Mouse (Mus musculus) gastrocnemius, adult 8-10 months (tissue): ENCODE data around the gene Pp2d1. TPM values are rescaled to one million over a fixed set of nuclear protein-coding genes. Genes with fewer than 3 reads are reported as not detected.

Source experiments
- DNase-seq, 2 experiments: peaks; one replicate each; pipeline ENCODE4 v3.0.0; 2022; ENCODE audit warnings: low spot score in 2 of 2
- total RNA-seq, 4 experiments: library from RNA; stranded (reverse); gene quantifications; 2 replicates each; pipeline ENCODE4 v1.2.4; 2022

Gene Pp2d1
- total RNA-seq, 4 experiments from 2014 or later, result 0.12 TPM; not detected in 3

- peak; percentile 22 to 38 for DNase-seq
Measured at GRCm38 (mm10) chr17:53479604-53480041, 59.6 kb downstream of the Pp2d1 start.

- peak; percentile 98 to 99 for DNase-seq
Measured at GRCm38 (mm10) chr17:53478858-53479603, 60.2 kb downstream of the Pp2d1 start, which contains the start of gene Rab5a. Rab5a (plus strand) TSS chr17:53479234.

DNA sequence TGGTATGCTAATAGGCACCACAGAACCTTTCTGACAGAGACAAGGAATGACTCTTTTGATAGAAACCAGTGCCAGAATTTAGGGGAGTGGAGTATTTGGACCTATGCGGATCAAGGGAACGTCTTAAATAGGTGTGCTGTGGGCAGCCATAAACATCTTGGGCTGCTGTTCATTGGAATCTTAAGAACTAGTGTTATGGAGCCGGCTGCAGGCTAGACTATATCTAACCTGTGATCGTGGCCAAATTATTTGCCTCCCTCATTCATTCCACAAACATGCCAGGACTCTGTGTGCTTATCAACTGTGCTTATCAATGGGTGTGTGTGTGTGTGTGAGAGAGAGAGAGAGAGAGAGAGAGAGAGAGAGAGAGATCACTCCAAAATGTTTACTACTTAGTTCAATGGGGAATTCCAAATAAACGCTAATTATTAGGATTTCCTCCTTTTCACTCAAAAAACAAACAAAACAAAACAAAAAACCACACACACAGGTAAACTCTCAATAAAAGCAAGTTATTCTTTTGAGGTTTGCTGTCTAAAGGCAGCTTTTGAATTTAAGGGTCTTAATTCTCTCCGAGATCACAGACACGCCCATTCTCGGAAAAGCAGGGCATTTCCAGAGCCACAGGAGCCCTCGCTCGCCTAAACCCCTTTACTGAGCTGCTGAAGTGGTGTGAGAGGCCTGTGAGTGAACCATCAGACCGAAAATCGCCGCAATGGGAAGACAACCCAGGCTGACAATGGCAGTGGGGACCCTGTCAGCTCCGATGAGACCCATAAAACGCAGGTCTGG lies 61.0 kb downstream of the Pp2d1 start:
- DNase-seq, result no peak

DNA sequence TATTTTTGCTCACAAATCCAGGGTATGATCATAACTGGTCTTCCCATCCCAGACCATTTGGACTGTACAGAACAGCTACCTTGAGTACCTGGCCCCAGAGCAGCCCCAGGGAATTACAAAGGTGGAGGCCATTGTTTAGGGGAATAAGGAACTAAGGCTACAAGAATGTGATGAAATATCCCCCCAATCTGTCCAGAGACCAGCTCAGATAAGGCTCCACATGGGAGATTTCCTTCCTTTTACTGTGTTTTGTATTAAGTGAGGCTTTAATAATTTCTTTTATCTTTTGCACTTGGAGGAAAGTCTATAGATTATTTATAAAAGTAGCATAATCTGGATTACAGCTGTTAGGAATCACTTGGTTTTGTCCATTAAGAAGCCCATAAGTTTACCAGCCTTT lies 70.6 kb downstream of the Pp2d1 start:
- no peak for DNase-seq

DNA sequence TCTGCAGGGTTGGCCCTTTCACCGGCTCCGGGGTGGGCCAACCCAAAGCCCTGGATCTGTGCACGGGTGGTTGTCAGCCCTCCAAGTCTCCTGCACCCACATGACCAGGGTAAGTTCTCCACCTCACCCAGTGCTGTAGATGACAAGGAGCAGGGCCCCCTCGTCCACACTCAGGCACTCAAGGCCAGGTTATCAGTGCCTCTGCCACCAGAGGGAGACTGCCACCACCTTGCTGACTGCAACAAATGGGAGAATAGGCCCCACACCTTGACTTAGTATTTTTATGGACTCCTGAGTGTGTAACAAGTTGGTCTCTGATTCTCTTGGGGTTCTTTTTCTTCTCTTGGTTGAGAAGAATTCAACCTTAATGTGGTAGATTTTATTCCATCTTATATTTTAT lies 73.7 kb downstream of the Pp2d1 start:
- no peak for DNase-seq

DNA sequence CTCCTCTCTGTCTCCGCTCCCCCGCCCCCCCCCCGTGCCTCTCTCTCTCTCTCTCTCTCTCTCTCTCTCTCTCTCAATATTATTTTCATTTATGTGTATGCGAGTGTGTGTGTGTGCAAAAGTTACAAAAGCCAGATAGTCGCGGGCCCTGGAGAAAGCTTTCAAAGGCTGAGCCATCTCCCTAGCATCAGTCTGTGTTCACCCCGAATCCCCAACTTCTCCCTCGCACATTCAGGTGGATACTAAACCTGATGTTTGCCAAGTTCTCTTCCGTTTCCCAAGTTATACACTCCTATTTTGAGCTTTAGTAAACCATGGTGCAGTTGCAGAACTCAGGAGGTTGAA lies 75.8 kb downstream of the Pp2d1 start:
- no peak for DNase-seq

GRCm38 (mm10) chr17:53462603-53463495 lies 76.4 kb downstream of the Pp2d1 start, which contains the start of gene Efhb:
Efhb (minus strand) TSS chr17:53463321.
- peak; percentile 82 to 84 for DNase-seq

Other genes with a start within 250 kb of the Pp2d1 start
- under 1 TPM in 2 of 4 experiments, not detected in 2; 0.08 to 0.11 TPM for gene Efhb, start 76.1 kb downstream of the Pp2d1 start, total RNA-seq
- gene Rab5a, start 60.2 kb downstream of the Pp2d1 start, total RNA-seq, result 10 to 100 TPM; 49.0 to 53.9 (median 50.0) TPM
- 10 to 100 TPM; 57.6 to 76.6 (median 67.2) TPM for gene Kat2b, start 27.4 kb upstream of the Pp2d1 start, total RNA-seq
- gene Sgo1, start 149.9 kb upstream of the Pp2d1 start, total RNA-seq, result not detected